Mouse (Mus musculus): Measurements from ENCODE around the gene Vmn2r59. TPM values are rescaled to one million over a fixed set of nuclear protein-coding genes. Genes with fewer than 3 reads are reported as not detected.

The Vmn2r59 gene
- polyA plus RNA-seq (2014; fragmentation: Illumina TruSeq; extraction: RNeasy Lipid Tissue Mini Kit (QIAGEN cat#74804); ENCODE audit: low read depth, low replicate concordance), result not detected

GRCm38 (mm10) chr7:42058923-42059322, at the start of gene Vmn2r59:
Gene Vmn2r59, minus strand, starts transcription at chr7:42059023.

GRCm38 (mm10) chr7:42107470-42107869, 48.6 kb upstream of the Vmn2r59 start, which contains the start of gene Vmn2r60:
Gene Vmn2r60, plus strand, starts transcription at chr7:42107770.

Other genes with a start within 250 kb of the Vmn2r59 start
- gene Vmn2r58, start 186.3 kb downstream of the Vmn2r59 start, polyA plus RNA-seq (2014; fragmentation: Illumina TruSeq; extraction: RNeasy Lipid Tissue Mini Kit (QIAGEN cat#74804); ENCODE audit: low read depth, low replicate concordance), result not detected
- not detected for gene Vmn2r60, start 48.7 kb upstream of the Vmn2r59 start, polyA plus RNA-seq (2014; fragmentation: Illumina TruSeq; extraction: RNeasy Lipid Tissue Mini Kit (QIAGEN cat#74804); ENCODE audit: low read depth, low replicate concordance)
- not detected for gene Vmn2r61, start 201.0 kb upstream of the Vmn2r59 start, polyA plus RNA-seq (2014; fragmentation: Illumina TruSeq; extraction: RNeasy Lipid Tissue Mini Kit (QIAGEN cat#74804); ENCODE audit: low read depth, low replicate concordance)